10 mouse cellular contexts compared by ENCODE assay signal in the genomic region with DNA sequence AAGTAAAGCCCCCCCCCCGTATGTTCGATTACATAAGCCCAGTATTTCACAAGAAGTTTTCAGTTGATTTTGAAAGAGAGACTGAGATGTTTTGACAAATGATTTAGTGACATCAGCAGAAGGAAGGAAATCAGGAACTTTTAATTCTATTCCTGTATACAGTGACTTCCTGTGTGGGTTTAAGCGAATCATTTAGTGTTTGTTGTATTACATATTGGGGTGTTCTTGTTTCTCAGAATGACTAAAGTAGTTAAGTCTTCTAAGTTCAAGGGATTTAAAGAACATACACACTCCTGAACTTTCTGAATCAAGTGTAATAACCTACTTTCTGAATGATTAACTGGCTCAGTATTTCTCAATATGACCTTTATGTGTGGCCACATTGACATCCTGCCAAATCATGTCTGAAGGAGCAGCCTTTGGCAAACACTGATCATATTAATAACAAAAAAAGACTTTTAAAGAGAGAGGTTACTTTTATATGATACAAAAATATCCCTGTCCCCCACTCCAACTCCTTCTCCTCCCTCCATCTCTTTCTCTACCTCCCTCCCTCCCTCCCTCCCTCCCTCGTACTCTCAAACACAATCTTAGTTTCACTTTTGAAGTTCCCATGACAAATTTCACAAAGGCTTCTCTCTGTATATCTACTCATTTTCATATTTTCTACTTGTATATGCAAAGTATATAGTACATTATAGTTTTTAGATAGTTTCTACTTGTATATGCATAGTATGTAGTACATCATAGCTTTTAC.
DNase-seq lines count a peak whose midpoint lies in the region; ATAC-seq and TF ChIP-seq lines count a peak whose summit lies in the region.
"Had no signal": no experiment of that assay in that cellular context is flagged by ENCODE, and none has a peak within 500 bp of the region (broad histone marks: within the 10 kb centered on the region; RNA-seq: fewer than 3 reads in every experiment).

No protein-coding gene starts in this region.

- DNase-seq in liver, adult 2 months (ENCODE audit: extremely low read depth, low read depth, low spot score): peak; percentile 93
- no peak for DNase-seq in liver
- peak; percentile 16 for DNase-seq in c-Kit-positive CD71-negative TER-119-negative erythroid progenitor cells, embryonic 14.5 days (ENCODE audit: low read depth)
- no peak for DNase-seq in testis, postnatal 14 days (ENCODE audit: low spot score)
- DNase-seq in frontal cortex, postnatal 10 days (ENCODE audit: low spot score in 2 of 2): no peak
- no peak for DNase-seq in B cell, adult 2 months
- DNase-seq: embryo, embryonic 11 days; gastrocnemius, postnatal 14 days had no signal

- peaks cover 13% of the 10 kb centered on the region for H3K4me1 ChIP-seq in liver, adult 2 months (ENCODE audit: control insufficient read depth, insufficient read depth, low read length)
- peaks cover 7% of the 10 kb centered on the region; the same call in 1 of the 2 replicates for H3K4me1 ChIP-seq in lung, embryonic 15.5 days

- no peak for TF ChIP-seq POLR2A in liver, adult 2 months (IDR thresholded peaks at IDR 0.05; ENCODE audit: extremely low read depth, insufficient read depth, low read length)

- no peak for TF ChIP-seq CTCF in liver, adult 2 months (IDR thresholded peaks at IDR 0.05; ENCODE audit: low read depth, low read length)

- H3K79me2 ChIP-seq in liver, adult 2 months (ENCODE audit: control insufficient read depth, insufficient read depth, low read length): no peaks in the 10 kb centered on the region

- no peaks in the 10 kb centered on the region for H3K27me3 ChIP-seq in liver, adult 2 months (ENCODE audit: control insufficient read depth, insufficient read depth, low read length)
- no peaks in the 10 kb centered on the region for H3K27me3 ChIP-seq in lung, embryonic 15.5 days

- H3K4me3 ChIP-seq in liver, adult 2 months (ENCODE audit: insufficient read depth, low read depth, low read length): peak overlapping the region; percentile 49
- 0 out of 2 replicates have a peak overlapping the region, but pooled peaks have one; percentile 5 for H3K4me3 ChIP-seq in lung, embryonic 15.5 days
- H3K4me3 ChIP-seq: left cerebral cortex, adult 2 months had no signal

- no peaks in the 10 kb centered on the region for H3K36me3 ChIP-seq in liver, adult 2 months (ENCODE audit: control insufficient read depth, insufficient read depth, low read length)
- H3K36me3 ChIP-seq in lung, embryonic 15.5 days: no peaks in the 10 kb centered on the region

- peak overlapping the region; percentile 39 for H3K4me2 ChIP-seq in lung, embryonic 15.5 days

- peak; percentile 65; the same call in 1 of the 2 replicates for ATAC-seq in lung, embryonic 15.5 days (ENCODE audit: borderline replicate concordance, extremely low read depth, low FRiP score, low TSS enrichment)

- WGBS in liver, adult 2 months: 2% methylated on average over 4 of the region's 4 CpGs
- WGBS in lung, embryonic 15.5 days: 13% methylated on average over 4 of the region's 4 CpGs

- H3K27ac ChIP-seq in liver, adult 2 months (replicated peaks; ENCODE audit: insufficient read depth, low read depth, low read length): no peak overlapping the region; the same call in 1 of the 2 replicates
- H3K27ac ChIP-seq in lung, embryonic 15.5 days: peak overlapping the region; percentile 57
- H3K27ac ChIP-seq: left cerebral cortex, adult 2 months had no signal

- no peaks in the 10 kb centered on the region for H3K9me3 ChIP-seq in lung, embryonic 15.5 days

- H3K9ac ChIP-seq in liver, adult 2 months (ENCODE audit: low read depth, low read length): no peak overlapping the region
- no peak overlapping the region for H3K9ac ChIP-seq in lung, embryonic 15.5 days

Comparison
In these comparisons a context has a peak if more than half of its experiments do, and no peak if none do; other contexts are left out.
1. DNase-seq: peak in liver, adult 2 months (single experiment) and c-Kit-positive CD71-negative TER-119-negative erythroid progenitor cells, embryonic 14.5 days (single experiment); none in liver (single experiment), testis, postnatal 14 days (single experiment), frontal cortex, postnatal 10 days (0 of 2) and B cell, adult 2 months (0 of 2).